Mouse (Mus musculus) lung, postnatal 0 days (tissue): ENCODE measurements at regions not wholly inside any gene's neighbourhood (a gene's known extent, or its start where the extent isn't known, plus 50 kb on each side); places are given as distances from the start of the nearest gene placed in this dataset.

Experiments
- ATAC-seq: fragments of 200-750 bp; cut with Nextera tagmentation; 2 replicates; pipeline ENCODE4 v1.8.0; 2017; ENCODE audit warnings: moderate library complexity
- DNase-seq: peaks from one replicate; pipeline ENCODE4 v3.0.0-alpha.2; 2016; ENCODE audit warnings: low spot score
- H3K27ac ChIP-seq: fragments of 300-500 bp; sonication (generic); 2 replicates; pipeline ENCODE4 v1.5.1; 2014; ENCODE audit warnings: antibody characterized with exemption, mild to moderate bottlenecking, low read length, mixed read lengths
- H3K27me3 ChIP-seq: fragments of 300-500 bp; sonication (generic); replicated peaks from 2 replicates; pipeline ENCODE4 v1.6.1; 2014; ENCODE audit warnings: low read length, mixed read lengths; ENCODE audit not compliant: insufficient read depth
- H3K36me3 ChIP-seq: fragments of 300-500 bp; sonication (generic); 2 replicates; pipeline ENCODE4 v1.6.1; 2014; ENCODE audit warnings: low read length, mixed read lengths; ENCODE audit not compliant: insufficient read depth
- H3K4me1 ChIP-seq: fragments of 300-500 bp; sonication (generic); 2 replicates; pipeline ENCODE4 v1.6.1; 2014; ENCODE audit warnings: antibody characterized with exemption, low read depth, low read length, mixed read lengths; ENCODE audit not compliant: insufficient read depth
- H3K4me2 ChIP-seq: fragments of 300-500 bp; sonication (generic); replicated peaks from 2 replicates; pipeline ENCODE4 v1.6.1; 2014; ENCODE audit warnings: low read depth, mild to moderate bottlenecking, low read length, moderate library complexity, mixed read lengths
- H3K4me3 ChIP-seq: fragments of 300-500 bp; sonication (generic); 2 replicates; pipeline ENCODE4 v1.5.1; 2014; ENCODE audit warnings: low read depth, low read length
- H3K9ac ChIP-seq: fragments of 300-500 bp; sonication (generic); replicated peaks from 2 replicates; pipeline ENCODE4 v1.6.1; 2014; ENCODE audit warnings: low read depth, mild to moderate bottlenecking
- H3K9me3 ChIP-seq: fragments of 300-500 bp; sonication (generic); 2 replicates; pipeline ENCODE4 v1.6.1; 2016; ENCODE audit warnings: low read length, mixed read lengths
- CTCF ChIP-seq: IDR thresholded peaks from 2 replicates; pipeline ENCODE4 v1.5.1; 2016; ENCODE audit warnings: antibody characterized with exemption, mild to moderate bottlenecking
- EP300 ChIP-seq: IDR thresholded peaks from 2 replicates; pipeline ENCODE4 v1.6.1; 2016; ENCODE audit warnings: antibody characterized with exemption, mild to moderate bottlenecking, control low read depth
- WGBS: fragments of 180-500 bp; shearing (Covaris S2); extraction: QIAGEN DNeasy Blood & Tissue Kit; methylation state at CpG from one replicate; pipeline ENCODE4 v1.1.7; 2014; 5-methylcytosine and 5-hydroxymethylcytosine counted together

DNA sequence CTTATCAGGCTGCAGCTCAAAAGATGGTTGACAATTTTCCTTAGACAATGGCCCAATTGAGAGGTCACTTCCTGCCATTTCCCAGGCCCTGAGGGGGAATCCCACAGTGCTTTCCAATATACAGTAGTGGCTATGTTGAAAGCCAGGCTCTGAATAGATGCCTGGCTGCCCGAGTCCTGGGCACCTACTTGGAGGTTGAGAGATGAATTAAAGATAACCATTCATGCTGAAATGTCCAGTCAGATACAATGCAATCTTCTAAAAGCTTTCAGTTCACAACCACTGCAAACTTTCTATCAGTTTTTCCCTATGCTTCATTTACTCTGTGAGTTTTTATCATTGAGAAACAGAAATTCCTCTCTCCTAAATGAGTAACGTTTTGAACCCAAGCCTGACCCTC is 143.3 kb upstream of the Mef2c start:
- ATAC-seq (no peak), DNase-seq (no peak)
- H3K4me1 ChIP-seq, result no peaks in the 10 kb centered on the region
- no peaks in the 10 kb centered on the region for H3K27me3 ChIP-seq
- whole genome bisulfite sequencing, result 29% methylated on average over 2 of the region's 2 CpGs
- no peak overlapping the region for H3K4me3 ChIP-seq
- H3K9ac ChIP-seq, result no peak overlapping the region
- H3K36me3 ChIP-seq, result no peaks in the 10 kb centered on the region
- no peak for TF ChIP-seq CTCF
- no peak for TF ChIP-seq EP300
- H3K4me2 ChIP-seq, result no peak overlapping the region
- no peaks in the 10 kb centered on the region for H3K9me3 ChIP-seq
- no peak overlapping the region for H3K27ac ChIP-seq

DNA sequence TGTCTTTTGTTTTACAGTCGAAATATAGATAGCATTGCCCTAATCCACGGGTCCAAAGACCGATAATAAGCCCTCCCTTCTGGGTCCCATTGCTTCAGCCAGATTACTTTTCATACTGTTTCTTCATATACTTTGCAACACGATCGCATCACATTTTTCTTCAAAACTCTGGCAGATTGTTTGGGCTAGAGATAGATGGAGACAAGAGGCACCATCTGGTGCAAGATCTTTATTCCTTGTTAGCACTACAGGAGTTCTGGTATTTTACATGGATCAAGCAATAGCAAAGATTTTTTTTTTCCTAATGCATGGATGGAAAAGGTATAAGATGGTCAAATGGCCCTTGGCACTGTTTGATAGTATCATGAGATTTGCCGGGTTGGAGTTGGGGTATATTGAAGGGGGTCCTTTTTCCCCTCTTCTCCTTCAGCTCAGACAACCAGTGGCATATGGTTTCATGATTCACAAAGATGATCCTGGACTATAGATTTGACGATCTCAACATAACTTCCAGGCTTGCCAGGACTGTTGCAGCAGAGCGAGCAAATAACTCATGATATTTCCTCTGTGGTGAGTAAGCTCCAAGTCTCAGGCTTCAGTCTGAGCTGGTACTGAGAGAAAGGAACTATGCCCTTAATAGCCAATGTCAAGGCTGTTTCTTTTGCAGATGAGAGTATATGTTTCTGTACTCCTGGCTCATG is 127.6 kb upstream of the Mef2c start:
- Histone ChIP-seq H3K36me3 (no peaks in the 10 kb centered on the region), H3K9me3 (no peaks in the 10 kb centered on the region), H3K9ac (no peak overlapping the region), H3K4me2 (no peak overlapping the region), H3K4me1 (no peaks in the 10 kb centered on the region), H3K27me3 (no peaks in the 10 kb centered on the region), H3K4me3 (no peak overlapping the region), H3K27ac (no peak overlapping the region)
- no peak for DNase-seq
- no peak for ATAC-seq
- TF ChIP-seq EP300 (no peak), CTCF (no peak)
- WGBS, result 84% methylated on average over 8 of the region's 8 CpGs

DNA sequence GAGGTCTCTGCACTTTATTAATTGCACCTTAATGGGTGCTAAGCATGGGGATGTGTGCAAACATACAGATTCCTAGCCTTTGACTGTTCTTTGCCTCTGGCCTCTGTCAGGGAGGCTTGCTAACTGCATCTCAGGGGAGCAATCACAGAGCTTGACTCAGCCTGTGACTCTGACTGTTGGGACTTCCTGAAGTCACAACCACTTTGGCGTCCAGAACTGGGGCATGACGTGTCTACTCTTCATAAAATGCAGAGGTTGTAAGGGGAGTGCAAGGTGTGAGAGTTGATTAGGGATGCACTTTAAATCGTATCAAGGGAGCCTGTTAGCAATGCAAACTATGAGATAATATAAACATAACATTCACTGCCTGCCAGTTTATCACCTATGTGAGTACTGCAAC is 125.2 kb upstream of the Mef2c start:
- Histone ChIP-seq H3K9me3 (no peaks in the 10 kb centered on the region), H3K9ac (no peak overlapping the region), H3K4me2 (no peak overlapping the region), H3K4me1 (no peaks in the 10 kb centered on the region), H3K27ac (no peak overlapping the region), H3K36me3 (no peaks in the 10 kb centered on the region), H3K4me3 (no peak overlapping the region), H3K27me3 (no peaks in the 10 kb centered on the region)
- no peak for ATAC-seq
- no peak for DNase-seq
- 54% methylated on average over 3 of the region's 3 CpGs for WGBS
- TF ChIP-seq EP300, result no peak
- TF ChIP-seq CTCF, result no peak

DNA sequence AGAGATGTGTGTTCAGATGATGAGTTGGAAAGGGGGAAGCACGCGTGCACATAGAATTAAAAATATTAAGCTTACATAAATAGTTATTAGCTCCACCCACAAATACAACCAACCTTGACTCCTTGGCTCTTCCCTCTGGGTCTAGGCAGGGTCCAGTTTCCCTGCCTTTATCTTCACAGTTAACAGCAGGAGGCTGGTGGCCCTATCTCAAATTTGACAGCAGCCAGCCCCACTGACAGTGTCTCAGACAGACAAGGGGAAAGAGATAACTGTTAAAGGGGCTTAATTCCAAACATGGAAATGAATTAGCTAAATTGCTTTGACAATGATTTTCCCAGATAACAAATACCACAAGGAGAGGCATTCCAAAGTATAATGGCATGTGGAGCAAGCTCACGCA is 121.2 kb upstream of the Mef2c start:
- no peak overlapping the region for H3K9ac ChIP-seq
- H3K36me3 ChIP-seq, result no peaks in the 10 kb centered on the region
- H3K4me1 ChIP-seq, result no peaks in the 10 kb centered on the region
- 83% methylated on average over 3 of the region's 3 CpGs for WGBS
- H3K4me2 ChIP-seq, result no peak overlapping the region
- TF ChIP-seq EP300, result no peak
- no peak for TF ChIP-seq CTCF
- DNase-seq, result no peak
- no peak overlapping the region for H3K27ac ChIP-seq
- H3K27me3 ChIP-seq, result no peaks in the 10 kb centered on the region
- ATAC-seq, result no peak
- no peaks in the 10 kb centered on the region for H3K9me3 ChIP-seq
- H3K4me3 ChIP-seq, result no peak overlapping the region

DNA sequence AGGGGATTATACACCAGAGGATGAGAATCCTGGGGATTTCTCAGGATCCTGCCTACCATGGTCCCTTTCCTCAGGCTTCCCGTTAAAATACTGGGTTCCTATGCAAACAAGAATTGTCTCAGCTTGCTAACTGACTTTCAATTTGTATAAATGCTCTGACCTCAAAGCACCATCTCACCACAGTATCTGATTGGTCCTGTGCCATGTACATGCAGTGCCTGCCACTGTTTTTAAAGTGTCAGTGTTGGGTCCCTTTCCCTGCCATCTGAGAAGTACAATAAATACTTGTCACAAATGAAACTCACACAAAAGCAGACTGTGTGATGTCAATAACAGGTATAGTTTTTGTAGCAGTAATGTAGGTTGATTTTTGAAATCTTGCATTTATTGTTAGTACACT is 109.1 kb upstream of the Mef2c start:
- Histone ChIP-seq H3K27ac (no peak overlapping the region), H3K4me2 (no peak overlapping the region), H3K27me3 (no peaks in the 10 kb centered on the region), H3K4me3 (no peak overlapping the region), H3K9me3 (no peaks in the 10 kb centered on the region), H3K9ac (no peak overlapping the region), H3K36me3 (no peaks in the 10 kb centered on the region), H3K4me1 (no peaks in the 10 kb centered on the region)
- no peak for ATAC-seq
- no peak for DNase-seq
- TF ChIP-seq EP300 (no peak), CTCF (no peak)
- 45% methylated on average over 1 of the region's 1 CpGs for WGBS

DNA sequence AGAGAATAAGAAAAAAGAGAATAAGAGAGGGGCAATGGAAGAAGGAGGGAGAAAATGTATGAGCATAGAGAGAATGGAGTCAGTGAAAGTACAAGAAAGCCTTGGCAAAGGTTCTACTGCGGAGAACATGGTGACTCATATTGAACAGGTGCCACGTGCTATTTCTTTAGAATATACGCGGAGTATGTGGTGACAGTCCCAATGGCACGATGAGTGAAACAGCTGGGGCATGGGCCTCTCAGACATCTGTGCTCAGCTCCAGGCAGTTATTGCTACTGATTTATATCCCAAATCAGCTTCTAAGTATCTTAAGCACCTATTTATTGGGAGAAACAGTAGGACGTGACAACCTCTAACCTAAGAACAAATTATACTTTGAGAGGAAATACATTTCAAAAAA is 104.5 kb upstream of the Mef2c start:
- Histone ChIP-seq H3K4me3 (no peak overlapping the region), H3K4me1 (no peaks in the 10 kb centered on the region), H3K27ac (no peak overlapping the region), H3K9me3 (no peaks in the 10 kb centered on the region), H3K4me2 (no peak overlapping the region), H3K27me3 (no peaks in the 10 kb centered on the region), H3K36me3 (no peaks in the 10 kb centered on the region), H3K9ac (no peak overlapping the region)
- WGBS, result 92% methylated on average over 6 of the region's 6 CpGs
- no peak for DNase-seq
- TF ChIP-seq CTCF (no peak), EP300 (no peak)
- no peak for ATAC-seq
